ENCODE assay signal across 17 mouse cellular contexts in genomic region chr7:49243079-49243478, GRCm38 (mm10).
"Had no signal": no experiment of that assay in that cellular context is flagged by ENCODE, and none has a peak within 500 bp of the region (broad histone marks: within the 10 kb centered on the region; RNA-seq: fewer than 3 reads in every experiment).

No protein-coding gene starts in this region.

- H3K9me3 ChIP-seq: liver, embryonic 13.5 days; megakaryocyte, embryonic 14.5 days; midbrain, embryonic 10.5 days; midbrain, embryonic 13.5 days; neural tube, embryonic 13.5 days; stomach, embryonic 15.5 days had no signal

- ATAC-seq: hindbrain, embryonic 16.5 days; midbrain, embryonic 13.5 days; midbrain, embryonic 16.5 days had no signal

- H3K9ac ChIP-seq: liver, embryonic 13.5 days; lung, embryonic 14.5 days; midbrain, embryonic 13.5 days; neural tube, embryonic 13.5 days; stomach, embryonic 15.5 days had no signal

- H3K4me2 ChIP-seq: liver, embryonic 13.5 days; lung, embryonic 14.5 days; midbrain, embryonic 13.5 days; neural tube, embryonic 13.5 days; stomach, embryonic 15.5 days had no signal

- H3K36me3 ChIP-seq: liver, embryonic 13.5 days; midbrain, embryonic 10.5 days; midbrain, embryonic 13.5 days; neural tube, embryonic 13.5 days; stomach, embryonic 15.5 days had no signal

- H3K4me3 ChIP-seq: left cerebral cortex, adult 2 months; liver, embryonic 13.5 days; megakaryocyte, embryonic 14.5 days; midbrain, embryonic 10.5 days; midbrain, embryonic 13.5 days; myocyte; neural tube, embryonic 13.5 days; stomach, embryonic 15.5 days had no signal

- H3K27ac ChIP-seq: left cerebral cortex, adult 2 months; liver, embryonic 13.5 days; midbrain, embryonic 10.5 days; midbrain, embryonic 13.5 days; neural tube, embryonic 13.5 days had no signal

- DNase-seq: kidney, adult 18-20 months; layer of hippocampus, postnatal 36 days; liver, embryonic 13.5 days; retina, postnatal 1 day; right cerebral cortex, postnatal 25 days; spleen, adult 18-20 months; thymus, postnatal 25 days had no signal
